Mouse (Mus musculus): Measurements from ENCODE around the gene Tcl1. TPM values are rescaled to one million over a fixed set of nuclear protein-coding genes. Genes with fewer than 3 reads are reported as not detected.

The Tcl1 gene
- total and polyA plus RNA-seq, 3 experiments = 0.49 TPM; not detected in 2

GRCm38 (mm10) chr12:105253796-105254195, 31.2 kb upstream of the Tcl1 start:
- Histone ChIP-seq H3K9me3 (replicated peaks) (peaks cover 88% of the 10 kb centered on the region), H3K27me3 (ENCODE audit: insufficient read depth, low read length) (no peaks in the 10 kb centered on the region), H3K4me3 (ENCODE audit: low read depth, low read length) (peak overlapping the region; percentile 5), H3K36me3 (replicated peaks) (no peaks in the 10 kb centered on the region), H3K4me1 (ENCODE audit: insufficient read depth, low read depth, low read length) (no peaks in the 10 kb centered on the region)
- TF ChIP-seq POLR2AphosphoS5 (IDR thresholded peaks at IDR 0.05; ENCODE audit: insufficient replicate concordance, low read depth, low read length) (peak; percentile 60; the same call in 1 of the 2 replicates), TAL1 (conservative IDR thresholded peaks at IDR 0.05; ENCODE audit: low read depth, low read length) (no peak)
- DNase-seq (ENCODE audit: low spot score) = no peak
- ATAC-seq (ENCODE audit: extremely low read depth, insufficient number of reproducible peaks, low FRiP score, poor library complexity, severe bottlenecking) = no peak

GRCm38 (mm10) chr12:105248763-105249233, 26.2 kb upstream of the Tcl1 start:
- no peaks in the 10 kb centered on the region for H3K36me3 ChIP-seq (replicated peaks)
- ATAC-seq (ENCODE audit: extremely low read depth, insufficient number of reproducible peaks, low FRiP score, poor library complexity, severe bottlenecking) = no peak
- H3K4me3 ChIP-seq (ENCODE audit: low read depth, low read length) = no peak overlapping the region
- DNase-seq (ENCODE audit: low spot score) = no peak
- TF ChIP-seq CTCF (IDR thresholded peaks at IDR 0.05; ENCODE audit: low read depth, low read length) (no peak), GATA1 (IDR thresholded peaks at IDR 0.05; ENCODE audit: borderline replicate concordance, low read length) (no peak), GATA2 (IDR thresholded peaks at IDR 0.05; ENCODE audit: borderline replicate concordance, low read depth, low read length) (no peak), POLR2AphosphoS5 (IDR thresholded peaks at IDR 0.05; ENCODE audit: insufficient replicate concordance, low read depth, low read length) (no peak), TAL1 (conservative IDR thresholded peaks at IDR 0.05; ENCODE audit: low read depth, low read length) (no peak)
- H3K9me3 ChIP-seq (replicated peaks) = peaks cover 96% of the 10 kb centered on the region
- no peaks in the 10 kb centered on the region for H3K27me3 ChIP-seq (ENCODE audit: insufficient read depth, low read length)
- H3K4me1 ChIP-seq (ENCODE audit: insufficient read depth, low read depth, low read length) = no peaks in the 10 kb centered on the region

- peaks cover 89% of the 10 kb centered on the region for H3K9me3 ChIP-seq (replicated peaks)
- no peaks in the 10 kb centered on the region for H3K27me3 ChIP-seq (ENCODE audit: insufficient read depth, low read length)
- H3K4me3 ChIP-seq (ENCODE audit: low read depth, low read length) = no peak overlapping the region
- no peak for TF ChIP-seq GATA2 (IDR thresholded peaks at IDR 0.05; ENCODE audit: borderline replicate concordance, low read depth, low read length)
- no peak for TF ChIP-seq CTCF (IDR thresholded peaks at IDR 0.05; ENCODE audit: low read depth, low read length)
- TF ChIP-seq TAL1 (conservative IDR thresholded peaks at IDR 0.05; ENCODE audit: low read depth, low read length) = no peak
- TF ChIP-seq GATA1 (IDR thresholded peaks at IDR 0.05; ENCODE audit: borderline replicate concordance, low read length) = no peak
- TF ChIP-seq POLR2AphosphoS5 (IDR thresholded peaks at IDR 0.05; ENCODE audit: insufficient replicate concordance, low read depth, low read length) = no peak
- no peak for ATAC-seq (ENCODE audit: extremely low read depth, insufficient number of reproducible peaks, low FRiP score, poor library complexity, severe bottlenecking)
- H3K4me1 ChIP-seq (ENCODE audit: insufficient read depth, low read depth, low read length) = no peaks in the 10 kb centered on the region
- no peaks in the 10 kb centered on the region for H3K36me3 ChIP-seq (replicated peaks)
- DNase-seq (ENCODE audit: low spot score) = no peak
Measured at GRCm38 (mm10) chr12:105239060-105239459, 16.5 kb upstream of the Tcl1 start.

- Histone ChIP-seq H3K36me3 (replicated peaks) (no peaks in the 10 kb centered on the region), H3K4me1 (ENCODE audit: insufficient read depth, low read depth, low read length) (no peaks in the 10 kb centered on the region), H3K27me3 (ENCODE audit: insufficient read depth, low read length) (no peaks in the 10 kb centered on the region), H3K4me3 (ENCODE audit: low read depth, low read length) (no peak overlapping the region), H3K9me3 (replicated peaks) (peaks cover 72% of the 10 kb centered on the region)
- TF ChIP-seq CTCF (IDR thresholded peaks at IDR 0.05; ENCODE audit: low read depth, low read length) = no peak
- TF ChIP-seq GATA1 (IDR thresholded peaks at IDR 0.05; ENCODE audit: borderline replicate concordance, low read length) = no peak
- no peak for TF ChIP-seq POLR2AphosphoS5 (IDR thresholded peaks at IDR 0.05; ENCODE audit: insufficient replicate concordance, low read depth, low read length)
- no peak for TF ChIP-seq GATA2 (IDR thresholded peaks at IDR 0.05; ENCODE audit: borderline replicate concordance, low read depth, low read length)
- no peak for TF ChIP-seq TAL1 (conservative IDR thresholded peaks at IDR 0.05; ENCODE audit: low read depth, low read length)
- no peak for ATAC-seq (ENCODE audit: extremely low read depth, insufficient number of reproducible peaks, low FRiP score, poor library complexity, severe bottlenecking)
- DNase-seq (ENCODE audit: low spot score) = no peak
Measured at GRCm38 (mm10) chr12:105235091-105235490, 12.5 kb upstream of the Tcl1 start.

- TF ChIP-seq TAL1 (conservative IDR thresholded peaks at IDR 0.05; ENCODE audit: low read depth, low read length) = no peak
- TF ChIP-seq POLR2AphosphoS5 (IDR thresholded peaks at IDR 0.05; ENCODE audit: insufficient replicate concordance, low read depth, low read length) = no peak
- TF ChIP-seq GATA2 (IDR thresholded peaks at IDR 0.05; ENCODE audit: borderline replicate concordance, low read depth, low read length) = no peak
- no peak for TF ChIP-seq CTCF (IDR thresholded peaks at IDR 0.05; ENCODE audit: low read depth, low read length)
- TF ChIP-seq GATA1 (IDR thresholded peaks at IDR 0.05; ENCODE audit: borderline replicate concordance, low read length) = no peak
- ATAC-seq (ENCODE audit: extremely low read depth, insufficient number of reproducible peaks, low FRiP score, poor library complexity, severe bottlenecking) = no peak
- H3K4me1 ChIP-seq (ENCODE audit: insufficient read depth, low read depth, low read length) = no peaks in the 10 kb centered on the region
Measured at GRCm38 (mm10) chr12:105234362-105234761, 11.8 kb upstream of the Tcl1 start.

GRCm38 (mm10) chr12:105224621-105225320, 2.2 kb upstream of the Tcl1 start:
- H3K36me3 ChIP-seq (replicated peaks) = no peaks in the 10 kb centered on the region
- TF ChIP-seq GATA1 (IDR thresholded peaks at IDR 0.05; ENCODE audit: borderline replicate concordance, low read length) = no peak
- no peak for TF ChIP-seq CTCF (IDR thresholded peaks at IDR 0.05; ENCODE audit: low read depth, low read length)
- TF ChIP-seq GATA2 (IDR thresholded peaks at IDR 0.05; ENCODE audit: borderline replicate concordance, low read depth, low read length) = no peak
- no peak for TF ChIP-seq POLR2AphosphoS5 (IDR thresholded peaks at IDR 0.05; ENCODE audit: insufficient replicate concordance, low read depth, low read length)
- no peak for TF ChIP-seq TAL1 (conservative IDR thresholded peaks at IDR 0.05; ENCODE audit: low read depth, low read length)
- DNase-seq (ENCODE audit: low spot score) = no peak
- H3K4me3 ChIP-seq (ENCODE audit: low read depth, low read length) = no peak overlapping the region
- peaks cover 3% of the 10 kb centered on the region; the same call in 1 of the 2 replicates for H3K27me3 ChIP-seq (ENCODE audit: insufficient read depth, low read length)
- ATAC-seq (ENCODE audit: extremely low read depth, insufficient number of reproducible peaks, low FRiP score, poor library complexity, severe bottlenecking) = no peak
- H3K9me3 ChIP-seq (replicated peaks) = peaks cover 55% of the 10 kb centered on the region
- H3K4me1 ChIP-seq (ENCODE audit: insufficient read depth, low read depth, low read length) = no peaks in the 10 kb centered on the region

More at GRCm38 (mm10) chr12:105234362-105234761, 11.8 kb upstream of the Tcl1 start:
- Histone ChIP-seq H3K27me3 (ENCODE audit: insufficient read depth, low read length) (no peaks in the 10 kb centered on the region), H3K4me3 (ENCODE audit: low read depth, low read length) (no peak overlapping the region), H3K9me3 (replicated peaks) (peaks cover 66% of the 10 kb centered on the region), H3K36me3 (replicated peaks) (no peaks in the 10 kb centered on the region)
- no peak for DNase-seq (ENCODE audit: low spot score)
